Mouse (Mus musculus): Measurements from ENCODE around the gene Fam129a.

Fam129a gene

DNA sequence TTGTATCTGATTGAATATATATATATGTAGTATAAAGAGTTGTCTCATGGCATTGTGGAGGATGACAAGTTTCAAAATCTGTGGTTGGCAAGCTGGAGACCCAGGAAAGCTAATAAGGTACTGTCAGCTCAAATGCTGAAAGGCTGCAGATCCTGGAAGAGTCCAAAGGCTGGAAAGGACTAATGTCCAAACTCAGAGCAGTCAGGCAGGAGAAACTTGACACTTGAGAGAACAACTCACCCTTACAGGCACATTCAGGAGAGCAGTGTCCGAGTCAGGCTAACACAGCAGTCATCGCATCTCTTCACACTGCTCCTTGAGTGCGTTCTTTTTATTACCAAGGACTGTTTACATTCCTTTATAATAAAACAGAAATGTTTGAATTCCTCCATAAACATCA is 56.2 kb downstream of the Fam129a start:
- no peak for DNase-seq

DNA sequence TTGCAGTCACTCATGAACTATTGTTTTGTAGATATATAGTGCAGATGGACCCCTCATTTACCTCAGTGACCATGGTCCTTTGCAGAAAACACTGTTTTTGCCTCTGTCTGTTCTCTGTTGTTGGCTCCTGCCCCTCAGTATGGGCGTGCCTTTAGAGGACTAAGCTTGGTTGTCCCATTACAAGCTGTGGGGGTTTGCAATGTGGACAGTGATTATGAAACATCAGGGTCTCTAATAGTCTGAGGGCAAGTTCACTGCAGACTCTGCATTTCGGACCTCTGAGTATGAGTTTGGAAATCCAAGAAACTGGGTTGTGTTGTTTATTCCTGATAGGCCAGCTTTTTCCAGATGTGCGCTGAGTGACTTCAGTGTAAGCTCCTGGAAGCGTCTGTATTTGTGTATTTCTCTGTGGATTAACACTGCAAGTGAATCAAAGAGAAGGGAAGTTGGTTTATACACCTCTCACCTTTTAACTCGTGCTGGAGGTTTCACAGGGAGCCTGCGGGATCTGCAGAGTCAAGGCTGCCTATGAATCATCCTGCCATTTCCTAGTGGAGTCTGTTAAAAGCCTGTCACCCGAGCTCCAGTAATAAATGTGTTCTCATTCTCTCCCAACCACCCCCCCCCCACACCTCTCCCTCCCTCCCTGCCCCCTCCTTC is 58.7 kb downstream of the Fam129a start:
- DNase-seq, result no peak

DNA sequence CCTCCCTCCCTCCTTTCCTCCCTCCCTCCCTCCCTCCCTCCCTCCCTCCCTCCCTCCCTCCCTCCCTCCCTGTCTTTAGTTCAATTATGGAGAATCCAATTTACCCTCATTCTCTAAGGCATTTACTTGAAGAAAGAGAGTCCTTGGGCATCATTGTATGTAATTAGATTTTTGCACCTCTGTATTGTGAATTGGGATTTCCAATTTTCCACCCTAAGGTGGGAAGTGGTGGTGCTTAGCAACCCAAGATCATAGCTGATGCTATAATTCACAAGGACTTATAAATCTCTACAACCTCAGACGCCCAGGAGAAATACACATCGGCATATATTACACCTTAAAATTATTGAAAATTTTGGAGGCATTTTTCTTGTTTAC is 59.3 kb downstream of the Fam129a start:
- DNase-seq, result no peak

DNA sequence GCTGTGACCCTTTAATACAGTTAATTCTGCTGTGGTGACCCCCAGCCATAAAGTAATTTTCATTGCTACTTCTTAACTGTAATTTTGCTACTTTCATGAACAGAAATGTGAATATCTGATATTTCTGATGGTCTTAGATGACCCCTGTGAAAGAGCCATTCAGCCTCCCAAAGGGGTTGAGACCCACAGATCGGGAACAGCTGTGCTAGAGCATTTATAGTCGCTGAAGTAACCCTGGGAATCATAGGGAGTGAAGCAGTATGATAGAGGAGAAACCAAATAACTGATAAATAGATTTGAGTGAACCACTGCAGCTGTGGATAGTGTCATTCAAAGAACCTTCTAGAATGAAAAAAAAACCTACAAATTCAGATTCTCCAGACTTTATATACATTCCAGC is 60.1 kb downstream of the Fam129a start:
- no peak for DNase-seq

DNA sequence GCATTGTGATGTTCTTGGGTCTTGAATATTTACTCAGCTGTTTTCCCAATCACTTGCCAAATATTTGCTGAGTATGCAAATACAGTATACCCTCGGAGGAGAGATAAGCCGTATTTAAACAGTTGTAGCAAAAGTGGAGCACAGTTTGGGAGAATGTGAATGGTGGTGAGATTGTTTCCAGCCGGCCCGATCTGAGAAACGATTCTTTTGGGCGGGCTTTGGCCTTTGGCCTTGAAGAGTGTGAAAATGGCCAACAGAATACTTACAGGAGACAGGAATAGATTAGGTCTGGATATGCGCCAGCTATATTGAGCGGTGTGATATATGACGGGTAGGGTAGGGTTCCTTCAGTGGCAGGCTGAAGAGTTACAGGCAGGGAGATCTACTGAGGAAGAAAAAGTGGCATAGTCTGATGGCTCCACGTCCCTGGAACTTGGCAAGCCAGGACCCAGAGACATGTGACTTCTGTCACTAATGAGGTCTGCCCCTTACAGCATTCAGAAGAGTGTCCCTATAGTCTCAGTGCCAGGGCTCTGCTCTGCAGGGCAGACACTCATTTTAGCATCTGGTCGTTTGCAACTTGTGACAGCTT is 60.8 kb downstream of the Fam129a start:
- DNase-seq, result no peak

DNA sequence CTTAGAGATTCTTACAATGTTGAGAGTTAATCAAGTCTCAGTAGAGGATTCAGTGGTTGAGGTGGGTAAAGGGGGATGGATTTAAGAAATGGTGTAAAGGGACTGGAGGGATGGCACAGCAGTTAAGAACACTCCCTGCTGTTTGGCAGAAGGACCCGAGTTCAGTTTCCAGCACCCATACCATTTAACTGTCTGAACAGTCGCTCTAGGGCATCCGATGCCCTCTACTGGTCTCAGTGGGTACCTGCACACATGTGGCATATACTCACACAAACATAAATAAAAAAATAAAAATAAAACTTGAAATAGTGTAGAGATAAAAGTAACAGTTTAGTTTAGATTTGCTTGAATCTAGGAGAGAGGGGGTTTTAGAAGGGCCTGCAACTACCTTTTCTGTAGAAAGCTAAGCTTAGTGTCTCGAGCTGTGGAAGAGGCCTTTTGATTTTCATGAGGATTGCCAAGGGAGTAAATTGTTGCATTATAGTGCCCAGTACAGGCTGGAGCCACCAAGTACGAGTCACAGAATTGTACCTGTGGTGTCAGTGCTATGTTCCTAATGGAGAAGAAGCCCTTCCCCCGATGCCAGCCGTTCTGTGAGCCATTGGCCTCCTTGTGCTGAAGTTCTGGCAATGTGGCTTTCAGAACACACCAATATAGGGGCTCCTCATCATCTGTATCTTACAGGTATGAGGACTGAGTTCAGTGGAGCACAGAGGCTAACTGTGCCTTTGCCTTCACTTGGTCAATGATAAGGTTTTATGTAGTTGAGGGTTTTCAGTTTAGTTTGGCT is 61.8 kb downstream of the Fam129a start:
- no peak for DNase-seq

DNA sequence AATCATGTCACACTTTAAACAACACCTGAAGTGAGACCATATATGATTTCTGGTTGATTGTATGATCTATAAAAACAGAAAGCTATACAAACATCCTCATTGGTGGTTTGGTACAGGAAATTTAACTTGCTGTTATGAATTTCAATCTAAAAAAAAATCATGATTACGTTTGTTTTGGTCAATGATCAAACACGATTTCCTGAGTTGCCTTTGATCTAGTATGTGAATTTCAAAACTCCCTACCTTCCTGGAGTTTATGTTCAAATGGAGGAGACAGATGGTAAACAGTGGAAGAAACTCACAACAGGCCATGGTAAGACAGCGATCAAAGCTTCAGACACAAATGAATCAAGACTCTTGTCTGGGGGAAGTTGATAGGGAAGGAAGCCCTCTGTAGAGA is 65.7 kb downstream of the Fam129a start:
- DNase-seq, result no peak

DNA sequence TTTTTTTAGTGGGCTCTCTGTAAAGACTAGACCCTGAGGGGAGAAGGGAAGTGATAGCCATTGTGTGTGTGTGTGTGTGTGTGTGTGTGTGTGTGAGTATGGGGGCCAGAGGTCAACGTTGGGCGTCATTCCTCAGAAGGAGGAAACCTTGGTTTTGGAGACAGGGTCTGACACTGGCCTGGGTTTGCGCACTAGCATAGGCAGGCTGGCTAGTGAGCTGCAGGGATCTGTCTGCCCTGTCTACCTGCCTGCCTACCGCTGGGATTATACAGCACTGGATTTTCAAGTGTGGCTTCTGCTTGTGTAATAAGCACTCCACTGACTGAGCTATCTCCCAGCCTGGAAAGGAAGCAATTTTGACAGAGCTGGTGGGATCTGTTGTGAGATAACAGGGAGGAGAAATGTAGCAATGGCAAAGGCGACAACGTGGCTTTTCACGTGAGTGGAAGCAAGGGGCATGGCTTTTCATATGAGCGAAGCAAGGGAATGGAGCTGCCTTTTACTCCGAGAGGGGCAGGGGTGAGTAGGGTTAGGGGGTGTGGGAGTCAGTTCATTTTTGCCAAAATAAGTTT is 66.5 kb downstream of the Fam129a start:
- no peak for DNase-seq

DNA sequence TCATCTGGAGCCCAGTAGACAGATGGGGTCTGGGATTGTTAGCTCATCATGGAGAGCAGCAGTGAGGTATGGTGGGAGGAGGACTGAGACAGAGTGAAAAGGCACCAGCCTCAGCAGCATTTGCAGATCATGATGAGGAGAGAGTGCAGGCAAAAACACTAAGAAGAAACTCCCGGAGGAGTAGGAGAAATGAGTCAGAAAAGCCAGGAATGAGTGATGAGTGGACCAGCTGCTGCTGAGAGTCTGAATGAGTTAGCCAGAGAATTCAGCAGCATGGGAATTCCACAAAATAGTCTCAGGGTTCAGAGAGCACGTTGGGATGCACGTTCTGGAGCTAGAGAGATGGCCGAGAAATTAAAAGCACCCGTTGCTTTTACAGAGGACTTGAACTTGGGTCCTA is 67.4 kb downstream of the Fam129a start:
- DNase-seq, result no peak

DNA sequence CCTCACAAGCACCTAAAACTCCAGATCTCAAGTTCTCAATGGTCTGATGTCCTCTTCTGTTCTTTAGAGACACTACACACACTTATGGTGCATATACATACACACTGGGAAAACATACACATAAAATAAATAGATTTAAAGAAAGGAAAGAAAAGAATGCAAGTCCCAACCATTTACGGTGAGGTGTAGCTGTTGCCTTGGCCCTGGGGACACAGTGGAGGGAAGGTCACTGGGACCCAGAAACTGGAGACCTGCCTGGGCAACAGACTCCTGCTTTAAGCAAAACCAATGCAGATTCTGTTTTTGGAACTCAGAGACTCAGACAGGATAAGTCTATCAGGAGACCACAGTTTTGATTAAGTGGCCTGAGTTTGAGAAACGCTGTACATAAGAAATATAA is 67.8 kb downstream of the Fam129a start:
- no peak for DNase-seq

DNA sequence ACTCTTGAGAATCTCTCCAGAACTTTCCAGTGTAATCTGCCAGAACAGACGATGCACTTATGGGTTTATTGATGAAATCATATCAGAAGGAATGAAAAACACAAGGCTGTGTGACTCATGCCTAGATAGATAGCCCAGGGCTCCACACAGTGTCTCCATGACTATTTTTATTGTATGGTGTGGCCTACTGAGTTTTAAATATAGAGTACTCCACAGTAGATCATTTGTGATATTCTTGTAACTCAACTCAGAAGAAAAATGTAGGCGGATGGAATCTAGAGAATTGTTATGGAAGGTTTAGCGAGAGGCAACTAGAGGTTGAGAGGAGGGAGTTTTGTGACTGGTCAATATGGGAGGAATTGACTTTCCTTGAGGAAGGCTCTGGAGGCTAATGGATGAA is 75.4 kb downstream of the Fam129a start:
- no peak for DNase-seq

DNA sequence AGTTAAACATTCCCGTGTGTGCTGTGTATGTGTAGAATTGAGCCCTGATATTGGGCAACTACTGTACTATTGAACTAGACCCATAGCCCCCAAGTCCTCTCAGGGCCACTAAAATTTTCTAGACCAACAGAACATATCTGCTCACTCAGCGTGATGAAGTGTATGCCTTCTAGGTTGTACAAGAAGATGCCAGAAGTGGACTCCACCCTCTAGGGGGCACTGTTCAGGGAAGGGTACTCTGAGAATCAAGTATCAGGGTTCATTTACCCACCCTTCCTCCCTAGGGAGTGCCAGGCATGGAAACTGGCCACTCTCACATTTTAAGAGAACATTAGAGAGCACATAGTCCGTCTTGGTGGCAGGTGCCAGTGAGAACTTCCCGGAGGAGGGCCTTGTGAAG is 77.1 kb downstream of the Fam129a start:
- DNase-seq, result no peak

DNA sequence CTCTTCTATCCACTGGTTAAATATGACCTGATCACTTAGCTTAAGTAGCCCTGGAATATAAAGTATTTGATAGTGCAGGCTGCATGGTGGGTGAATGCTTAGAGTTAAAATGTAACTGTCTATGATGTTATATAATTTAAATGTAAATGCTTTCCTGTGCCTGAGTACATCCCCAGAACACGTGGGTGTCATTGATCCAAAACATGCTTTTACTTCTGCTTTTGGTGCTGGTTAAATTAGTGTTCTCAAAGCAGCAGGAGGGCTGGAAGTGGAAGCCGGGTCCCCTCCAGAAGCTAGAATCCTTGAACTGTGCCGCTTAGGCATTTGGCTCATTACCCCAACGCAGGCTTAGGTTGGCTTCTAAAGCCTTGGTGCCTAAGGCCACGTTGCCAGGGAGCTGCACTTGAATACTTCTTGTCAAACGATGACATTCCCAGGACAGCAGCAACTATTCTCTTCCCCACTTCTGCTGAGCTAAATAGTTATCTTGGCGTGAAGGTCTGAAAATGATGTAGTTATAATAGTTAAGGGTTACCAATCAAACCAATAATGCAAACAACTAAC is 86.1 kb downstream of the Fam129a start:
- DNase-seq, result no peak

DNA sequence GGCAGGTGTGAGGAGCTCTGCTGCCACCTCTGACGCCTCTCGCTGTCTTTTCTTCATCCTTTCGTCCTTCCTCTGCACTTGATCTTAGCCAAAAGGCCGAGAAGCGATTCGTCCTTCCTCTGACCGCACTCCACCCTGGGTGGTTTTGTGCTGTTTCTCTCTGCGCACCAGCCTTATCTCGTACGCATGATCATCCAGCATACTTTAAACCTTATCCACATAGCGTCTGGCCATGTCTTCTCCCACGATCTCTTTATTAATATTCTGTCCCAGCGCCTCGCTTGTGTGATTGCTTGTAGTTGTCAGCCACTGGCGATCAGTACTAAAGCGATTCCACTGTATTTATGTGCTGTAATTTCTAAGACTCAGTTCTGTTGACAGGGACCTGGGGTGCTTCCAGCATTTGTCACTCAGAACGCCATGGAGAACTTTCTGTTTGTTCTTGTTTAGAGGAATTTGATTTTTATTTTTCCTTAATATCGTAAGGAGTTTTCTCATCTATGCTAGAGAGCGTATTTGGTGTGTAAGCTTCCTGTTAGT is 87.4 kb downstream of the Fam129a start:
- peak in 1 of 2 experiments; percentile 26 for DNase-seq

DNA sequence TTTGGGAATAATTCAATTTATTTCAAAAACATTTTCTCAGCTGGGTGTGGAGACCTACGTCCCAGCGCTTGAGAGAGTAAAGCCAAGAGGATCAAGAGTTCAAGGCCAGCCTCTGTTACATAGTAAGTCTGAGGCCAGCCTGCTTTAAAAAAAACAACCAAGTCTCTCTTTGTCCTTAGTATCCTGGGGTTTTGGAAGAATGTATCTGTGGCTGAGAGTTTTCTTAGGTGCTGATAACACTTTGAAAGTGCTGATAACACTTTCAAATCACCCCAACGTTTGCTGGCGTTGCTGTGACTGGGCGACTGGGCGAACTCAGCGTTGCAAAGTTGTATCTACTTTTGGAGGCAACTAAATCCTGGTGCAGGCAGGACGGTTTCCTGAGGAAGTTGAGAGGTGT is 88.7 kb downstream of the Fam129a start:
- no peak for DNase-seq

DNA sequence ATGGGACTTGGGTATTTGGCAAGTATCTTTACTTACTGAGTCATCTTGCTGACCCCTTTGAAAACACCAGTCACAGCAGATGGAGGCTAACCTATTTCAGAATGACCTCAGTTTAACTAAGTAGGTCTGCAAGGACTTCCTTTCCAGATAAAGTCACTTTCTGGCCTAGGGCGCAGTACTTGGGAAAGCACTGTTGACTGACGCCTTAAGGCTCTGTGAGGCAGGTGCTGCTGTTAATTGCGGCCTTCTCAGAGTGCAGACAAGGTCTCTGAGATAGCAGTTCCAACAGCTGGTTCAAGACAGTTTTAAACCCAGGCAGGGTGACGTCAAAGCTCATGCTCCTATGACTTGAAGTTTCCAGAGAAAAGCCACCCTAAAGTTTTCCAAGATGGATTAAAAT is 89.3 kb downstream of the Fam129a start:
- DNase-seq, result no peak

DNA sequence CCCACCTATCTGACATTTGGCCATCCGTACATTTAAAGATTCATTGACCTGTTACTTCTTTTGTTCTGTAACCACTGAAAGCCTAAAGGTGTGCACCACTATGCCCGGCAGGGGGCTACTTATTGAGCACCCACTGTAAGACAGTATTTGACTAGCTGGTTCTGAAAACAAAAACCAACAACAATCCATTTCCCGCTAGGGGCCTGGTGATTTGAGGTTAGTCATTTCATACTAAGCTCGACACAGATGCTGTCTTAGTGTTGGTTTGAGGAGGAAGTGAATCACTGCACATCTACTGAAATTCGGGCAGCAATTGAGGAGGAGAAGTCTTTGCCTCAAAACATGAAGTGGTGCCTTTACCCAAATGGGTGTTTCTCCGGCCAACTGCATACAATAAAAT is 89.9 kb downstream of the Fam129a start:
- DNase-seq, result no peak

DNA sequence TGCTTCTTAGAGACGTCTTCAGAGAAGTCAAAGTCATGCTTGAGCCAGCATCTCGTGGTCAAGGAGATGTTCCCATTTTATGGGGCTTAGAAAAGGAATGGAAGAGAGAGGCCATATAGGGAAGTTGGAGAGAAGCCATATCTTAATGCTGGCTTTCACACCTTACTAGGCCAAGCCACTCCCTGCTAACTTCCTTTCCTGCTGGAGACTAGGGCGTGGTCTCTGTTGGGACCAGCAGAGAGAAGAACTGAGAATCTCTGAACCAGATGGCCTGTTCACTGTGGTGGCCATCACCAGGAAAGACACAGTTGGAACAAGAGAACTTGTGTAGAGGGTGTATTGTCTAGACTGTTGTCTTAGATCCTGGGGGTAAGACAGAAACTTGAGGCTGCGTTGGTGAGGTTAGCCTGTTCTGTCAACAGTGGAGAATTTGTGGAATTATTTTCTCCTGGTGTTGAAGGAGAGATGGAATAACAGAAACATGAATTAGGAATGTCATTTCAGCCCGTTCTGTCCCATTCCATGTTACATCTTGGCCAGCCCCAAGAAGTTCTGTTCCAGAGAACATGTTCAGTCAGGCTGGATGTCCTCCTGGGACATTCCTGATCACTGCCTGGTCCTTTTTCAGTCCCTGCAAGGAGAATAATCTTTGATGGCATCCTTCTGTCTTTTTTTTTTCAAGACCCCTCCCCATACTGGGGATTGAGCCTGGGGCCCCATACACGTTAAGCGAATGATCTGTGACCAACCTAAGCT is 90.9 kb downstream of the Fam129a start:
- DNase-seq, result no peak

DNA sequence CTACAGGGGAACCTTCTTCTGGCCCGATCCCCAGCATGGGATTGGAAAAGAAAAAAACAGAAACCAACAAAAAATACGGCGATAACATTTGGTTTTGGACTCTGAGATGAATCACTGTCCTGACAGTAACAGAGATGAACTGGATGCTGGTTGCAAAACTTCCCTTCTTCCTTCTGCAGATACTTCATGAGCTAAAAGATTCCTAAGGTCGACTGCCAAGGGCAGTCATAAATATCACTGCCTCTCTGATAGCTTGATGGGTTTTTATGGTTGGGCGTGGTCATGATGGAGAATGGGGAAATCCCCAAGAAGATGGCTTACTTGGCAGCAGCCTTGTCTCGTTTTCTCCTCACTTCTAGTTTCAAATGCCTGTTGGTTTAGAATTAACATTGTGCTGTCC is 92.0 kb downstream of the Fam129a start:
- DNase-seq, result no peak

DNA sequence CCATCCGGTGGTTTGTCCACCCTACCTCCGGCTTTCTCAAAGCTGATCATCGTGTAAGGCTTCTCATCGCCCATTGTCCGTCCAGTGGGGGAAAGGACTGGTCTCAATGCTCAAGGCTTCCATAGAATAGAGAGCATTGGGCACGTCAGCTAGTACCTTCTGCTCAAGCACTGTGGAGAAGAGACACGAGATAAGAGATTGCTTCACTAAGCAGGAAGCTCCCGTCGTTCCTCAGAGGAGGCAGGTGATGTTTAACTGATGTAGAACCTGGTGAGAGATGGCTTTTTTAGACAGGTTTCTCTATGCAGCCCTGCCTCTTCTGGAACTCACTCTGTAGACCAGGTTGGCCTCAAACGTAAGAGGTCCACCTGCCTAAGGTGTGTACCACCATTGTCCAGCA is 93.4 kb downstream of the Fam129a start:
- DNase-seq, result no peak

DNA sequence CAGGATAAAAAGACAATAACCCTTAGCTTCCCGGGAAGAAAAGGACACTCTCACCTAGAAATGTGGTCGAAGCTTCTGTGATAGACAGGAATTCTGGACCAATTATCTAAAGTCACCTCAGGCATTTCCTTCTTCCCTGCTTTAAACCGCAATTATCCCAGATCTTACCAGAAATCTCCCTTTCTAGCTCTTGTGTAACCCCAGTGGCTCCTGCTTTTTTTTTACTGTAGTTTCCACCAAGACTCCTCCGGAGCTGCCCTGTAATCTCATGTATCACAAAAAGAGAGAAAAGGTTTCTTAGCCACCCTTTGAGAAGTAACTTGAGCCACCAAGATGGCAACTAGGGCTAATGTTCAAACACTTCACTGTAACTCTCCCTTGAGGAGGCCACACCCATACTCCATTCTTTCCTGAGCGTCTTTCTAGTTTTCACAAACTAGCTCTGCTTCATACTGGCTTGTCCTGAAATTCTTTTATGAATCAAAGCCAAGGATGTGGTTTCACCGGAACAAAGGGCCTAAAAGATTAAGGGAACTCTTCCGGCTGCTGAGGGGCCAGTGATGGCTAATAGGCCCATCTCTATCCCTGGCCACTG is 93.9 kb downstream of the Fam129a start:
- no peak for DNase-seq
